Mouse (Mus musculus) midbrain, embryonic 11.5 days (tissue): Measurements from ENCODE around the gene Dynll2. TPM values are rescaled to one million over a fixed set of nuclear protein-coding genes. Genes with fewer than 3 reads are reported as not detected.

Experiments used
- ATAC-seq: fragments of 200-750 bp; cut with Nextera tagmentation; 2 replicates; pipeline ENCODE4 v1.8.0; 2017; ENCODE audit warnings: moderate TSS enrichment, moderate library complexity; ENCODE audit not compliant: low FRiP score
- DNase-seq: peaks from one replicate; pipeline ENCODE4 v3.0.0; 2015; ENCODE audit warnings: low spot score; ENCODE audit errors: missing footprints
- H3K27ac ChIP-seq: fragments of 300-500 bp; sonication (generic); 2 replicates; pipeline ENCODE4 v1.5.1; 2014; ENCODE audit warnings: low read depth, low read length
- H3K27me3 ChIP-seq: fragments of 300-500 bp; sonication (generic); 2 replicates; pipeline ENCODE4 v1.6.1; 2014; ENCODE audit warnings: mild to moderate bottlenecking, low read length, moderate library complexity, mixed read lengths; ENCODE audit not compliant: control insufficient read depth, insufficient read depth
- H3K36me3 ChIP-seq: fragments of 300-500 bp; sonication (generic); 2 replicates; pipeline ENCODE4 v1.6.1; 2014; ENCODE audit warnings: mild to moderate bottlenecking, low read length, moderate library complexity, mixed read lengths; ENCODE audit not compliant: control insufficient read depth, insufficient read depth
- H3K4me1 ChIP-seq: fragments of 300-500 bp; sonication (generic); 2 replicates; pipeline ENCODE4 v1.6.1; 2014; ENCODE audit warnings: low read length; ENCODE audit not compliant: control insufficient read depth, insufficient read depth
- H3K4me2 ChIP-seq: fragments of 300-500 bp; sonication (generic); 2 replicates; pipeline ENCODE4 v1.6.1; 2014; ENCODE audit warnings: mild to moderate bottlenecking, moderate library complexity
- H3K4me3 ChIP-seq: fragments of 300-500 bp; sonication (generic); 2 replicates; pipeline ENCODE4 v1.5.1; 2014; ENCODE audit warnings: low read depth, low read length
- H3K9ac ChIP-seq: fragments of 300-500 bp; sonication (generic); 2 replicates; pipeline ENCODE4 v1.6.1; 2014; ENCODE audit warnings: low read length
- H3K9me3 ChIP-seq: fragments of 300-500 bp; sonication (generic); 2 replicates; pipeline ENCODE4 v1.6.1; 2016; ENCODE audit warnings: low read length; ENCODE audit not compliant: control insufficient read depth
- WGBS: fragments of 180-500 bp; shearing (Covaris S2); extraction: QIAGEN DNeasy Blood & Tissue Kit; methylation state at CpG from one replicate; pipeline ENCODE4 v1.1.7; 2014; 5-methylcytosine and 5-hydroxymethylcytosine counted together
- polyA plus RNA-seq: library from polyadenylated mRNA; unstranded; fragments of >200 nt; fragmentation: Nextera tagmentation; extraction: Ambion mirVana; gene quantifications from 2 replicates; pipeline ENCODE4 v1.2.1, GENCODE M21; 2014

Gene Dynll2
- 20.5 and 22.6 TPM in 2 replicates for polyA plus RNA-seq

GRCm38 (mm10) chr11:87986831-87987793 is at the start of gene Dynll2:
Gene Dynll2, minus strand, starts transcription at chr11:87987533.
- Histone ChIP-seq H3K9me3 (no peaks in the 10 kb centered on the region), H3K27me3 (no peaks in the 10 kb centered on the region), H3K9ac (peak within 1 kb of the TSS; percentile 96), H3K27ac (peak within 1 kb of the TSS; percentile 94), H3K4me3 (peak within 1 kb of the TSS; percentile 99), H3K4me1 (peaks cover 18% of the 10 kb centered on the region), H3K36me3 (peaks cover 10% of the 10 kb centered on the region), H3K4me2 (peak within 1 kb of the TSS; percentile 92)
- DNase-seq (peak; percentile 99), ATAC-seq (peak; percentile 97)
- under 1% methylated on average over 83 of the region's 107 CpGs for WGBS

GRCm38 (mm10) chr11:88036761-88037251 is 49.5 kb upstream of the Dynll2 start:
- Histone ChIP-seq H3K27me3 (no peaks in the 10 kb centered on the region), H3K36me3 (no peaks in the 10 kb centered on the region), H3K27ac (0 out of 2 replicates have a peak overlapping the region, but pooled peaks have one; percentile 14), H3K4me2 (no peak overlapping the region), H3K4me3 (no peak overlapping the region), H3K9ac (no peak overlapping the region), H3K4me1 (no peaks in the 10 kb centered on the region), H3K9me3 (no peaks in the 10 kb centered on the region)
- ATAC-seq (no peak), DNase-seq (no peak)
- WGBS = 90% methylated on average over 10 of the region's 10 CpGs

- H3K4me1 ChIP-seq = no peaks in the 10 kb centered on the region
- H3K4me3 ChIP-seq = no peak overlapping the region
- 77% methylated on average over 7 of the region's 7 CpGs for WGBS
- H3K36me3 ChIP-seq = no peaks in the 10 kb centered on the region
- no peaks in the 10 kb centered on the region for H3K9me3 ChIP-seq
- no peak overlapping the region for H3K9ac ChIP-seq
- no peak for ATAC-seq
- no peaks in the 10 kb centered on the region for H3K27me3 ChIP-seq
- no peak overlapping the region for H3K27ac ChIP-seq
- no peak overlapping the region for H3K4me2 ChIP-seq
- DNase-seq = no peak
These were observed 48.6 kb upstream of the Dynll2 start for GRCm38 (mm10) chr11:88035970-88036369.

- Histone ChIP-seq H3K27me3 (no peaks in the 10 kb centered on the region), H3K9me3 (no peaks in the 10 kb centered on the region), H3K36me3 (no peaks in the 10 kb centered on the region), H3K4me2 (no peak overlapping the region), H3K9ac (no peak overlapping the region), H3K4me1 (peaks cover 12% of the 10 kb centered on the region), H3K27ac (no peak overlapping the region), H3K4me3 (no peak overlapping the region)
- 94% methylated on average over 5 of the region's 5 CpGs for WGBS
- no peak for DNase-seq
- ATAC-seq = no peak
These were observed 44.4 kb upstream of the Dynll2 start for GRCm38 (mm10) chr11:88031753-88032152.

- DNase-seq (no peak), ATAC-seq (no peak)
- Histone ChIP-seq H3K27me3 (no peaks in the 10 kb centered on the region), H3K9me3 (no peaks in the 10 kb centered on the region), H3K4me1 (peaks cover 12% of the 10 kb centered on the region), H3K27ac (no peak overlapping the region), H3K4me3 (no peak overlapping the region), H3K4me2 (no peak overlapping the region), H3K36me3 (no peaks in the 10 kb centered on the region), H3K9ac (no peak overlapping the region)
- 93% methylated on average over 2 of the region's 2 CpGs for WGBS
These were observed 43.5 kb upstream of the Dynll2 start for GRCm38 (mm10) chr11:88030836-88031235.

- peaks cover 12% of the 10 kb centered on the region for H3K4me1 ChIP-seq
- H3K4me2 ChIP-seq = no peak overlapping the region
- 92% methylated on average over 7 of the region's 7 CpGs for WGBS
- H3K9me3 ChIP-seq = no peaks in the 10 kb centered on the region
- no peaks in the 10 kb centered on the region for H3K36me3 ChIP-seq
- ATAC-seq (no peak), DNase-seq (no peak)
- H3K27ac ChIP-seq = no peak overlapping the region
- H3K27me3 ChIP-seq = no peaks in the 10 kb centered on the region
- H3K9ac ChIP-seq = no peak overlapping the region
- H3K4me3 ChIP-seq = no peak overlapping the region
These were observed 42.9 kb upstream of the Dynll2 start for GRCm38 (mm10) chr11:88030219-88030618.

GRCm38 (mm10) chr11:88028193-88028684 is 40.9 kb upstream of the Dynll2 start:
- H3K4me3 ChIP-seq = no peak overlapping the region

GRCm38 (mm10) chr11:88027391-88028035 is 40.2 kb upstream of the Dynll2 start:
- Histone ChIP-seq H3K4me2 (no peak overlapping the region), H3K27ac (peak overlapping the region; percentile 40), H3K9ac (no peak overlapping the region), H3K27me3 (no peaks in the 10 kb centered on the region), H3K9me3 (no peaks in the 10 kb centered on the region), H3K4me3 (no peak overlapping the region), H3K36me3 (no peaks in the 10 kb centered on the region), H3K4me1 (peaks cover 12% of the 10 kb centered on the region)
- WGBS = 47% methylated on average over 9 of the region's 9 CpGs
- DNase-seq (no peak), ATAC-seq (no peak)

More at GRCm38 (mm10) chr11:88028193-88028684, 40.9 kb upstream of the Dynll2 start:
- WGBS = 7% methylated on average over 16 of the region's 16 CpGs
- ATAC-seq (0 out of 2 replicates have a peak, but pooled peaks have one; percentile 48), DNase-seq (peak; percentile 89)
- Histone ChIP-seq H3K4me1 (peaks cover 12% of the 10 kb centered on the region), H3K9me3 (no peaks in the 10 kb centered on the region), H3K27ac (peak overlapping the region; percentile 44; the same call in 1 of the 2 replicates), H3K4me2 (no peak overlapping the region; the same call in 1 of the 2 replicates), H3K36me3 (no peaks in the 10 kb centered on the region), H3K9ac (peak overlapping the region; percentile 44; the same call in 1 of the 2 replicates), H3K27me3 (no peaks in the 10 kb centered on the region)
